Mouse (Mus musculus) lung, adult 2 months (tissue): ENCODE results near the gene Btbd16.

Source experiments
- CTCF ChIP-seq: fragments of 200-500 bp; IDR thresholded peaks from 2 replicates; pipeline ENCODE4 v1.5.1; 2011; ENCODE audit warnings: mild to moderate bottlenecking, low read length, control low read depth; ENCODE audit not compliant: insufficient read depth
- POLR2A ChIP-seq: fragments of 200-500 bp; IDR thresholded peaks from 2 replicates; pipeline ENCODE4 v1.6.1; 2011; ENCODE audit warnings: low read depth, mild to moderate bottlenecking, control low read depth, low read length, borderline replicate concordance; ENCODE audit errors: extremely low read depth

GRCm38 (mm10) chr7:130837941-130838657, 64.2 kb downstream of the Btbd16 start:
- TF ChIP-seq POLR2A (no peak), CTCF (no peak)
